Mouse (Mus musculus) ES-Bruce4 (cell line): ENCODE measurements around the gene Ifna5. TPM values are rescaled to one million over a fixed set of nuclear protein-coding genes. Genes with fewer than 3 reads are reported as not detected.
"Not testable (repeated sequence)": the region's sequence is repeated elsewhere in the genome, so short reads cannot be mapped to it uniquely, and the experiment has no call there.

Experiments used
- H3K27ac ChIP-seq: 2 replicates; pipeline ENCODE4 v1.5.1; 2012; ENCODE audit warnings: low read length, inconsistent platforms; ENCODE audit not compliant: insufficient read depth
- H3K27me3 ChIP-seq: 2 replicates; pipeline ENCODE4 v1.6.1; 2012; ENCODE audit warnings: mild to moderate bottlenecking, low read length, inconsistent platforms; ENCODE audit not compliant: control insufficient read depth, poor library complexity, insufficient read depth, severe bottlenecking
- H3K36me3 ChIP-seq: 2 replicates; pipeline ENCODE4 v1.6.1; 2012; ENCODE audit warnings: inconsistent platforms, mild to moderate bottlenecking, low read length, moderate library complexity; ENCODE audit not compliant: control insufficient read depth, poor library complexity, insufficient read depth, severe bottlenecking
- H3K4me1 ChIP-seq: one replicate; pipeline ENCODE4 v1.8.1; 2011; ENCODE audit warnings: low read length; ENCODE audit not compliant: control insufficient read depth, insufficient read depth
- H3K4me3 ChIP-seq: 2 replicates; pipeline ENCODE4 v1.5.1; 2011; ENCODE audit warnings: low read depth, mild to moderate bottlenecking, low read length
- H3K9ac ChIP-seq: 2 replicates; pipeline ENCODE4 v1.6.1; 2012; ENCODE audit warnings: low read depth, mild to moderate bottlenecking, inconsistent platforms; ENCODE audit not compliant: poor library complexity, severe bottlenecking
- H3K9me3 ChIP-seq: replicated peaks from 2 replicates; pipeline ENCODE4 v1.6.1; 2012; ENCODE audit warnings: mild to moderate bottlenecking, low read length, inconsistent platforms; ENCODE audit not compliant: control insufficient read depth, poor library complexity, insufficient read depth, severe bottlenecking
- CTCF ChIP-seq: IDR thresholded peaks from one replicate; pipeline ENCODE4 v1.8.1; 2011; ENCODE audit warnings: low read depth, low read length
- EP300 ChIP-seq: IDR thresholded peaks from 2 replicates; pipeline ENCODE4 v1.6.1; 2011; ENCODE audit warnings: low read depth, low read length; ENCODE audit not compliant: insufficient read depth
- POLR2A ChIP-seq: IDR thresholded peaks from one replicate; pipeline ENCODE4 v1.8.1; 2011; ENCODE audit warnings: low read length; ENCODE audit not compliant: insufficient read depth
- polyA plus RNA-seq: library from polyadenylated mRNA; stranded (reverse); fragments of >200 nt; gene quantifications from 2 replicates; pipeline ENCODE4 v1.2.4, GENCODE M21; 2011; ENCODE audit warnings: low read depth; ENCODE audit not compliant: missing spikeins, insufficient read depth, insufficient read length

Gene Ifna5
- polyA plus RNA-seq, 1 experiment: not detected

DNA sequence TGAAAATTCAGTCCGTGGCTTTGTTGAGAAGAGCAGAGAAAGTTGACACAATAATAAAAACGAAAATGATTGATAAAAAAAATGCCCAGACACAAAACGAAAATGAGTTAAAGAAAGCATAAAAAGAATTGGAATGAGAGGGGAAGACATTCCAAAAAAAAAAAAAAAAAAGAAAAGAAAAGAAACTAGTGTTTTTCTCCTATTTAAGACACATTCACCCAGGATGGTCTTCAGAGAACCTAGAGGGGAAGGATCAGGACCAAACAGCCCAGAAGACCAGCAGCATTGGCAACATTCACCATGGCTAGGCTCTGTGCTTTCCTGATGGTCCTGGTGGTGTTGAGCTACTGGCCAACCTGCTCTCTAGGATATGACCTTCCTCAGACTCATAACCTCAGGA lies 19.4 kb upstream of the Ifna5 start, which contains the start of gene Ifna7:
Gene Ifna7 (plus strand): TSS at position 301 of the 400 bp plus-strand sequence.
- TF ChIP-seq POLR2A: no peak
- TF ChIP-seq CTCF: no peak
- TF ChIP-seq EP300: no peak
- Histone ChIP-seq H3K27ac (no peak within 1 kb of the TSS), H3K4me3 (no peak within 1 kb of the TSS), H3K9ac (no peak within 1 kb of the TSS), H3K4me1 (no peaks in the 10 kb centered on the region), H3K9me3 (no peaks in the 10 kb centered on the region), H3K36me3 (no peaks in the 10 kb centered on the region), H3K27me3 (no peaks in the 10 kb centered on the region)

DNA sequence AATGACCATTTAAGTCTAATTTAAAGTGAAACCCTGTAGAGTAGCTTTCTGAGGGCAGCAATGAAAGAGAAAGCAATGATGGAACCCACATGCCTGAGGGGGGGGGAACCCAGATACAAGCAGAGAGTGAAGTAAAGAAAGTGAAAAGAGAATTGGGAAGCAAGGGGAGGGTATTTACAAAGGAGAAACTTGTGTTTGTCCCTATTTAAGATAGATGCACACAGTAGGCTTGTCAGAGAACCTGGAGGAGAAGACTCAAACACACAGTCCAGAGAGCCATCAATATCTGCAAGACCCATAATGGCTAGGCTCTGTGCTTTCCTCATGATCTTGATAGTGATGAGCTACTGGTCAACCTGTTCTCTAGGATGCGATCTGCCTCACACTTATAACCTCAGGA lies 15.7 kb upstream of the Ifna5 start, which contains the start of gene Ifna11:
Gene Ifna11 (plus strand): TSS at position 301 of the 400 bp plus-strand sequence.
- Histone ChIP-seq H3K27me3 (no peaks in the 10 kb centered on the region), H3K4me3 (no peak within 1 kb of the TSS), H3K9me3 (no peaks in the 10 kb centered on the region), H3K9ac (no peak within 1 kb of the TSS), H3K36me3 (no peaks in the 10 kb centered on the region), H3K4me1 (no peaks in the 10 kb centered on the region), H3K27ac (no peak within 1 kb of the TSS)
- TF ChIP-seq POLR2A: no peak
- no peak for TF ChIP-seq CTCF
- no peak for TF ChIP-seq EP300

GRCm38 (mm10) chr4:88822995-88823394 lies 12.3 kb upstream of the Ifna5 start:
- Histone ChIP-seq H3K36me3 (no peaks in the 10 kb centered on the region), H3K27ac (no peak overlapping the region), H3K4me3 (no peak overlapping the region), H3K9me3 (no peaks in the 10 kb centered on the region), H3K9ac (no peak overlapping the region), H3K27me3 (no peaks in the 10 kb centered on the region), H3K4me1 (no peaks in the 10 kb centered on the region)
- TF ChIP-seq POLR2A (no peak), CTCF (no peak), EP300 (no peak)

- not testable (repeated sequence) for H3K4me3 ChIP-seq, H3K36me3 ChIP-seq, H3K4me1 ChIP-seq
These were observed 8.2 kb upstream of the Ifna5 start, which contains the start of gene Ifna6 for GRCm38 (mm10) chr4:88827116-88827515. Gene Ifna6, plus strand, starts transcription at chr4:88827416.

DNA sequence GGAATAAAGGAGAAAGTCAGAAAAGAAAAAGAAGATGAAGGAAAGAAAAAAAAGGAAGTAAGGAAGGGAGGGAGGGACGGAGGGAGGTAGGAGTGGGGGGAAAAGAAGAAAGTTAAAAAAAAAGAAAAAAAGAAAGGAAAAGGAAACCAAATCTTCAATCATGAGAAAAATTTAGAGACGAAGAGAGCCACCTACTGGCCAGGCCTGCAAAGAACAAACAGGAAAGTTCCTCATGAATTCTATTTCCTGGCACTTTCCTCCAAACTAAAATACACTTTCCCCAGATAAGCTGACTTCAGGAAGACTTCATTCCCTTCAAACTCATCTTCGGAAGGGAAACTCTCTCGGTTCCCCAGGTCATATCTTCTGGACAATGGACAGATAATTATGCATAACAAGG lies 4.8 kb upstream of the Ifna5 start:
- no peak overlapping the region for H3K4me3 ChIP-seq
- no peaks in the 10 kb centered on the region for H3K4me1 ChIP-seq
- no peak for TF ChIP-seq POLR2A
- TF ChIP-seq EP300: no peak
- no peak for TF ChIP-seq CTCF

More at GRCm38 (mm10) chr4:88827116-88827515, 8.2 kb upstream of the Ifna5 start, which contains the start of gene Ifna6:
- not testable (repeated sequence) for H3K9me3 ChIP-seq, H3K27me3 ChIP-seq, H3K27ac ChIP-seq, H3K9ac ChIP-seq

DNA sequence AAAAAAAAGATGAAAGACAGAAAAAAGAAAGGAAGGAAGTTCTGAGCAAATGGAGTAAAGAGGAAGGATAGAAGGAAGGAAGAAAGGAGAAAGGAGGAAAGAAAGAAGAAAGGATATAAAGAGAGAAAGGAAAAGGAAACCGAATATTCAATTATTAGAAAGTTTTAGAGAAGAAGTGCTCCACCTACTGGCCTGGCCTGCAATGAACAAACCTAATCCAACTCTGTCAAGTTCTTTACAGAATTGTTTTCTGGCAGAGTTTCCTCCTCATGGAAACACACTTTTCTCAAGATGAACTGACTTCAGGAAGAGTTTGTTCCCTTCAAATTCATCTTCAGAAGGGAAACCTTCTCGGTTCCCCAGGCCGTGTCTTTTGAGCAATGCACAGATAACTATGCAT lies 3.5 kb downstream of the Ifna5 start:
- Histone ChIP-seq H3K9ac (no peak overlapping the region), H3K9me3 (no peaks in the 10 kb centered on the region)
- TF ChIP-seq POLR2A (no peak), CTCF (no peak), EP300 (no peak)

More for the DNA sequence above, 4.8 kb upstream of the Ifna5 start:
- peaks cover 4% of the 10 kb centered on the region for H3K9me3 ChIP-seq
- no peak overlapping the region for H3K27ac ChIP-seq
- no peaks in the 10 kb centered on the region for H3K27me3 ChIP-seq
- no peaks in the 10 kb centered on the region for H3K36me3 ChIP-seq
- H3K9ac ChIP-seq: no peak overlapping the region

More for the DNA sequence above, 3.5 kb downstream of the Ifna5 start:
- H3K36me3 ChIP-seq: no peaks in the 10 kb centered on the region
- no peak overlapping the region for H3K4me3 ChIP-seq
- no peaks in the 10 kb centered on the region for H3K27me3 ChIP-seq
- H3K27ac ChIP-seq: no peak overlapping the region
- no peaks in the 10 kb centered on the region for H3K4me1 ChIP-seq
